Mouse (Mus musculus): Measurements from ENCODE around the gene Tmem230. TPM values are rescaled to one million over a fixed set of nuclear protein-coding genes. Genes with fewer than 3 reads are reported as not detected.

Gene Tmem230
- polyA plus RNA-seq, 1 experiment: 46.9 TPM

DNA sequence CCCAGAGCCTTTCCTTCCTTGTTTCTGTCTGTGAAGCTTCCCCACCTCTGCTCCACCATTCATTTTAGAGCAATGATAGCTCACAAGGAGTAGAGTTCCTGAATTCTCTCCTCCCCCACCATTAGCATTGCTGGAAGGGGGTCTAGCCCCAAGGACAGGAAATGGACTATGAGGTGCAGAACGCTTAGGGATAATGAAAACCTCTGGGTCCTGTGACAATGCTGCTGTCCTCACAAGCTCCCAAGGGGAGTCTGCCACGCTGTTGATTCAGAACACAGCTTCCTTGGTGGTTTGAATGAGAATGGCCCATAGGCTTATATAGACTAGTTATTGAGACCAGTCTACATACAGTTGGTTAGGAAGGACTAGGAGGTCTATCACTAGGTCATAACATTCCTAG lies 12.3 kb downstream of the Tmem230 start:
- Histone ChIP-seq H3K4me1 (ENCODE audit: control insufficient read depth, insufficient read depth, low read length) (peaks cover 22% of the 10 kb centered on the region), H3K27ac (ENCODE audit: insufficient read depth, low read depth, low read length) (no peak overlapping the region), H3K4me3 (ENCODE audit: insufficient read depth, low read length) (no peak overlapping the region)
- no peak for TF ChIP-seq CTCF (IDR thresholded peaks at IDR 0.05; ENCODE audit: low read depth, low read length)
- TF ChIP-seq POLR2A (IDR thresholded peaks at IDR 0.05; ENCODE audit: borderline replicate concordance, low read depth, low read length): no peak

DNA sequence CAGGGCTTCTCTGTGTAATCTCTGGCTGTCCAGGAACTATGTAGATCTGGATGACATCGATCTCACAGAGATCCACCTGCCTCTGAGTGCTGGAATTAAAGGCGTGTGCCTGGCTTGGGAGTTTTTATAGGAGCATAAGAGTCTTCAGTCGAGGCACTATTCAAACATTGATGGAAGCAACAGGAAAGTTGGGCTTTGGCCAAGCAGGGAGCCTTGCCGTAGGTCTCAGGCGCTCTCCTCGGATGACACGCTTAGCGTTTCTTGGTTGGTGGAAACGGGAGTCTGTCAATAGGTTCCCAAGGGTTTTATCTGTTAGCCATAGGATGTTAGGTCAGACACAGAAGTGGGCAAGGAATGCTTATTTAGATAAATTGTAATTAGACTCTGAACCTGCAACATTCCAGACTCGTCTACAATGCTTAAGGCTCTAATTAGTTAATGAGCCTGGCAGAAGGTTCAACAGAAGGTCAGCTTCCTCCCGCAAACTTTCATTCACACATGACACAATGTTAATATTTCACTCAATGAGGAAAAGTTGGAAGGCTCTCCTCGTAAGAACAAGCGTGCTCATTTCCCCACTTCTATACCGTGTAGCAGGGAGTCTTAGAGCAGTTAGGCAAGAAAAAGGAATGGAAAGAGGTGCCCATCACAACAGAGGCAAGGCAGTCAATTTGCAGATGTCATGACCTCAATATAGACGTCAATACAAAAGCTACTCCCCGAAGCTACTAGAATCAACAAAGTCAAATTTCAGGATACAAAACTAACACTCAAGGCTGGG lies 13.4 kb downstream of the Tmem230 start:
- no peak overlapping the region for H3K27ac ChIP-seq (ENCODE audit: insufficient read depth, low read depth, low read length)
- TF ChIP-seq POLR2A (IDR thresholded peaks at IDR 0.05; ENCODE audit: borderline replicate concordance, low read depth, low read length): no peak
- no peak for TF ChIP-seq CTCF (IDR thresholded peaks at IDR 0.05; ENCODE audit: low read depth, low read length)
- no peak overlapping the region for H3K4me3 ChIP-seq (ENCODE audit: insufficient read depth, low read length)
- H3K4me1 ChIP-seq (ENCODE audit: control insufficient read depth, insufficient read depth, low read length): peaks cover 31% of the 10 kb centered on the region

GRCm38 (mm10) chr2:132232413-132232945 lies 15.1 kb downstream of the Tmem230 start:
- TF ChIP-seq CTCF (IDR thresholded peaks at IDR 0.05; ENCODE audit: low read depth, low read length) (no peak), POLR2A (IDR thresholded peaks at IDR 0.05; ENCODE audit: borderline replicate concordance, low read depth, low read length) (no peak)
- no peak overlapping the region for H3K4me3 ChIP-seq (ENCODE audit: insufficient read depth, low read length)
- peaks cover 32% of the 10 kb centered on the region for H3K4me1 ChIP-seq (ENCODE audit: control insufficient read depth, insufficient read depth, low read length)
- H3K27ac ChIP-seq (ENCODE audit: insufficient read depth, low read depth, low read length): no peak overlapping the region

DNA sequence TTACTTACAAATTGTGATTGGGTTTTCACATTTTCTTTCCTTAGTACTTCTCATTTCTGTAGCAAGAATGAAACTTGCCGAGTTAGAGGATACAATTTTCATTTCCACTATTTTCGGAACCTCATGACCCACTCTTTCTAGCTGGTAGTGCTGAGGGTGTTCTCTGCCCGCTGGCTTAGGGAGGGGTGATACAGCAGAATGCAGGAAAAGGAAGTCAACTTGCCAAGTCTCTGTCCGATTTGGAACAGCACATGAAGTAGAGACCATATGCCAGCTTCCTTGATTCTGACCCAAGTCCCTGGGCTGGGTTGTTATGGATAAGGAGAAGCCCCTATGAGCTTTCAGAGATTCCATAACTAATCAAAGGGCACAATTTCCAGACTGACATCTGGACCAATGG lies 23.2 kb downstream of the Tmem230 start:
- peaks cover 50% of the 10 kb centered on the region for H3K4me1 ChIP-seq (ENCODE audit: control insufficient read depth, insufficient read depth, low read length)
- H3K4me3 ChIP-seq (ENCODE audit: insufficient read depth, low read length): no peak overlapping the region
- TF ChIP-seq CTCF (IDR thresholded peaks at IDR 0.05; ENCODE audit: low read depth, low read length) (no peak), POLR2A (IDR thresholded peaks at IDR 0.05; ENCODE audit: borderline replicate concordance, low read depth, low read length) (no peak)
- H3K27ac ChIP-seq (ENCODE audit: insufficient read depth, low read depth, low read length): peak overlapping the region; percentile 100

DNA sequence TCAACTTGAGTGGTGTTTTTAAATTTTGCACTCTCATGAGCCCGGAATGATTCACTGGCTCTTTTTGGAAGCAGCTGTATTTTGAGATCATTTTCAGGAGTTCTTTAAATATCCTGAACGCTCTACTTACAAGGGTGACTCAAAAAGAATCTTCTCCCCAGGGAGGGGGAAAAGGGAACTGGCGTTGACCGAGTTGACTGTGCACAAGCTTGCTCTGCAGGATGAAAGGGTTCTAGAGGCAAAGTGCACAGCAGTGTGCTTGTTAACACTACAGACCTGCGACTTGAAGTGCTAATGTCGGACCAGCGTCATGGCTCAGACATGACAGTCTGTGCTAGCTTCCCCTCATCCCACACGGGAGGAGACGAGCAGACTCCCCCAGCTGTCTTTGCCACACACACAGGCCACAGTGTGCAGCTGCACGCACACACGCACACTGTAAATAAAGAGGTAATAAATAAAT lies 26.0 kb downstream of the Tmem230 start:
- H3K4me1 ChIP-seq (ENCODE audit: control insufficient read depth, insufficient read depth, low read length): peaks cover 59% of the 10 kb centered on the region
- peak overlapping the region; percentile 99 for H3K27ac ChIP-seq (ENCODE audit: insufficient read depth, low read depth, low read length)
- peak overlapping the region; percentile 28 for H3K4me3 ChIP-seq (ENCODE audit: insufficient read depth, low read length)
- TF ChIP-seq CTCF (IDR thresholded peaks at IDR 0.05; ENCODE audit: low read depth, low read length) (0 out of 2 replicates have a peak, but pooled peaks have one; percentile 8), POLR2A (IDR thresholded peaks at IDR 0.05; ENCODE audit: borderline replicate concordance, low read depth, low read length) (no peak)

DNA sequence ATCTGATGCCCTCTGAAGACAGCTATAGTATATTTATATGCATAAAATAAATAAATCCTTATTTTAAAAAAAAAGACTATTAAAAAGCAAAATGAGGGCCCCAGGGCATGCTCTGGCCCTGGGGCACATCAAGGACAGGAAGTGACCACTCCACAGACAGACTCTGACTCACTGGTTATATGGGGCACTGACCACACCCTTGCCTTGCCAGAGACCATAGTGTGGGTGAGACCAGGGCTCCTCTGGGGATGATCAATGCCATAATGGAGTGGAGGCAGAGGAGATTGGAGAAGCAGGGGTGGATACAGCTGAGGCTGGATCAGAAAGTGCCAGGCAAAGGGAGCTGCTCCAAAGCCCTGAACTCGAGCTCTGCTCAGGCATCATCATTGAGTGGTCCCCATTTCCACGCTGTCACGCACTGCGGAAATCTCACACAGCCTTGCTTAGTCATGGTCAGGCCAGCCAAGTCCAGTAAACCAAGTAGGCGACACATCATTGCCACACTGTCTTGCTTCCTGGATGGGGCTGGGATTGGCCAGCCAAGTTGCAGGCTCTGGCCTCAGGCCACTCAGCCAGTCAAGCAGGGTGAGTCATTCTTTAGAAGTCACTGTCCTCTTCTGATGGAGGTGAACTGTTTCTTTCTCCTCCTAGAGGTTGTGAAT lies 35.5 kb downstream of the Tmem230 start:
- no peak overlapping the region for H3K4me3 ChIP-seq (ENCODE audit: insufficient read depth, low read length)
- no peak for TF ChIP-seq POLR2A (IDR thresholded peaks at IDR 0.05; ENCODE audit: borderline replicate concordance, low read depth, low read length)
- no peak for TF ChIP-seq CTCF (IDR thresholded peaks at IDR 0.05; ENCODE audit: low read depth, low read length)
- H3K27ac ChIP-seq (ENCODE audit: insufficient read depth, low read depth, low read length): peak overlapping the region; percentile 85
- peaks cover 16% of the 10 kb centered on the region for H3K4me1 ChIP-seq (ENCODE audit: control insufficient read depth, insufficient read depth, low read length)

DNA sequence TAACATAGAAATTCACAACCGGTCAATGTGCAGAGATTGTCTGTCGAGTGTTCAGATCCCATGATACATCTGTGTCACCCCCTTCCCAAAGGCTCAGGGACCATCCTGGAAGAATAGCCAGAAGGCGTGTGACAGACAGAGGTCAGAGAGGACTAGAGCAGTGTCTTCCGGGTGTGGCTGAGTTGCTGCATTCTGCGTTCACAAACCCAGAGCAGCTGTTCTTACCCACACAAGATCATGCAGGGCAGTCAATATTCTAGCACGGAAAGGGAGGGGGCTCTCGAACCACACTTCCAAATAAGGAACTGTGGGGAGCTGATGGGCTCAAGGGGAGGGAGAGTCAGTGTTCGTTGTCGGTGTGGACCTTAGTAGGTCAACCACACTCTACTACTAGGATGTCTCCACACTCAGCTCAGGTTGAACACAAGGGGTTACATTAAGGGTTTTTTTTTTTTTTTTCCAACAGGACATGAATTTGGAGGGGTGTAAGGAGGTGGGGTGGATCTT lies 36.7 kb downstream of the Tmem230 start:
- H3K27ac ChIP-seq (ENCODE audit: insufficient read depth, low read depth, low read length): no peak overlapping the region
- TF ChIP-seq POLR2A (IDR thresholded peaks at IDR 0.05; ENCODE audit: borderline replicate concordance, low read depth, low read length) (no peak), CTCF (IDR thresholded peaks at IDR 0.05; ENCODE audit: low read depth, low read length) (no peak)
- H3K4me1 ChIP-seq (ENCODE audit: control insufficient read depth, insufficient read depth, low read length): peaks cover 12% of the 10 kb centered on the region
- H3K4me3 ChIP-seq (ENCODE audit: insufficient read depth, low read length): no peak overlapping the region

- TF ChIP-seq POLR2A (IDR thresholded peaks at IDR 0.05; ENCODE audit: borderline replicate concordance, low read depth, low read length) (no peak), CTCF (IDR thresholded peaks at IDR 0.05; ENCODE audit: low read depth, low read length) (no peak)
- H3K4me3 ChIP-seq (ENCODE audit: insufficient read depth, low read length): no peak overlapping the region
- H3K4me1 ChIP-seq (ENCODE audit: control insufficient read depth, insufficient read depth, low read length): peaks cover 14% of the 10 kb centered on the region
- H3K27ac ChIP-seq (ENCODE audit: insufficient read depth, low read depth, low read length): no peak overlapping the region
Measured at GRCm38 (mm10) chr2:132208246-132208881, 39.2 kb downstream of the Tmem230 start.

GRCm38 (mm10) chr2:132206316-132206881 lies 41.2 kb downstream of the Tmem230 start:
- no peak overlapping the region for H3K27ac ChIP-seq (ENCODE audit: insufficient read depth, low read depth, low read length)
- peaks cover 9% of the 10 kb centered on the region for H3K4me1 ChIP-seq (ENCODE audit: control insufficient read depth, insufficient read depth, low read length)
- no peak overlapping the region for H3K4me3 ChIP-seq (ENCODE audit: insufficient read depth, low read length)
- TF ChIP-seq POLR2A (IDR thresholded peaks at IDR 0.05; ENCODE audit: borderline replicate concordance, low read depth, low read length) (no peak), CTCF (IDR thresholded peaks at IDR 0.05; ENCODE audit: low read depth, low read length) (no peak)
